Mouse (Mus musculus) hindbrain, embryonic 16.5 days (tissue): Measurements from ENCODE around the gene Kcnt1. TPM values are rescaled to one million over a fixed set of nuclear protein-coding genes. Genes with fewer than 3 reads are reported as not detected.

ENCODE experiments used
- ATAC-seq: fragments of 200-750 bp; cut with Nextera tagmentation; 2 replicates; pipeline ENCODE4 v1.8.0; 2017; ENCODE audit warnings: moderate TSS enrichment, moderate library complexity
- H3K27ac ChIP-seq: fragments of 300-500 bp; sonication (generic); 2 replicates; pipeline ENCODE4 v1.5.1; 2014; ENCODE audit warnings: low read depth, mild to moderate bottlenecking, control low read depth, low read length, moderate library complexity
- H3K27me3 ChIP-seq: fragments of 300-500 bp; sonication (generic); replicated peaks from 2 replicates; pipeline ENCODE4 v1.6.1; 2014; ENCODE audit warnings: low read length; ENCODE audit not compliant: control insufficient read depth, insufficient read depth
- H3K36me3 ChIP-seq: fragments of 300-500 bp; sonication (generic); 2 replicates; pipeline ENCODE4 v1.6.1; 2014; ENCODE audit warnings: mild to moderate bottlenecking, low read length, moderate library complexity, mixed read lengths; ENCODE audit not compliant: control insufficient read depth, insufficient read depth
- H3K4me1 ChIP-seq: fragments of 300-500 bp; sonication (generic); 2 replicates; pipeline ENCODE4 v1.6.1; 2014; ENCODE audit warnings: low read depth, low read length; ENCODE audit not compliant: control insufficient read depth, insufficient read depth
- H3K4me2 ChIP-seq: fragments of 300-500 bp; sonication (generic); 2 replicates; pipeline ENCODE4 v1.6.1; 2014; ENCODE audit warnings: mild to moderate bottlenecking, low read length, control low read depth, moderate library complexity
- H3K4me3 ChIP-seq: fragments of 300-500 bp; sonication (generic); 2 replicates; pipeline ENCODE4 v1.5.1; 2014; ENCODE audit warnings: mild to moderate bottlenecking, low read length, control low read depth, moderate library complexity
- H3K9ac ChIP-seq: fragments of 300-500 bp; sonication (generic); 2 replicates; pipeline ENCODE4 v1.6.1; 2014; ENCODE audit warnings: low read depth, mild to moderate bottlenecking, control low read depth, low read length, moderate library complexity
- H3K9me3 ChIP-seq: fragments of 300-500 bp; sonication (generic); 2 replicates; pipeline ENCODE4 v1.6.1; 2014; ENCODE audit warnings: mild to moderate bottlenecking, low read length, moderate library complexity; ENCODE audit not compliant: control insufficient read depth
- WGBS: fragments of 180-500 bp; shearing (Covaris S2); extraction: QIAGEN DNeasy Blood & Tissue Kit; methylation state at CpG from one replicate; pipeline ENCODE4 v1.1.7; 2014; 5-methylcytosine and 5-hydroxymethylcytosine counted together
- polyA plus RNA-seq: library from polyadenylated mRNA; unstranded; fragments of >200 nt; fragmentation: Nextera tagmentation; extraction: Ambion mirVana; gene quantifications from 2 replicates; pipeline ENCODE4 v1.2.1, GENCODE M21; 2015

Gene Kcnt1
- polyA plus RNA-seq, 1 experiment from 2014 or later = 27.4 TPM

DNA sequence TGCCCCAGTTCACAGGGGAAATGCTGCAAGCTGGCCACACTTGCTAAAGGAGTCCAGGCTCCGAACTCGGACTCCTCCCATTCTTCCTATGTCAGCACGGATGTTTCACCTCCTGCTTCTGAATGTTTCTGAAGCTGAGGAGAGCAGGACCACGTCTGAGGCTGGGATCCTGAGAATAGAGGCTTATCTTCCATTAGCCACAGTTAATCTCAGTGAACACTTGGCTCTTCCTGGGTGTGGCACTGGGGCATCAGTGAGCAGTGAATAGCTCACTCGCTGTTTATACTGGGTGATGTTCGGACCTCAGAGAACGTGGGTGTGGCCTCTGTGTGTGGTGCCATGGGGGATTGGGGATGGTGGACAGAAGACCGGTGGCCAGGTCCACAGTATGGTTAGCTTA is 23.7 kb downstream of the Kcnt1 start:
- no peak for ATAC-seq
- Histone ChIP-seq H3K36me3 (no peaks in the 10 kb centered on the region), H3K27ac (no peak overlapping the region), H3K4me3 (no peak overlapping the region), H3K9me3 (no peaks in the 10 kb centered on the region), H3K27me3 (no peaks in the 10 kb centered on the region), H3K4me2 (no peak overlapping the region), H3K9ac (no peak overlapping the region), H3K4me1 (no peaks in the 10 kb centered on the region)
- 75% methylated on average over 8 of the region's 8 CpGs for WGBS

DNA sequence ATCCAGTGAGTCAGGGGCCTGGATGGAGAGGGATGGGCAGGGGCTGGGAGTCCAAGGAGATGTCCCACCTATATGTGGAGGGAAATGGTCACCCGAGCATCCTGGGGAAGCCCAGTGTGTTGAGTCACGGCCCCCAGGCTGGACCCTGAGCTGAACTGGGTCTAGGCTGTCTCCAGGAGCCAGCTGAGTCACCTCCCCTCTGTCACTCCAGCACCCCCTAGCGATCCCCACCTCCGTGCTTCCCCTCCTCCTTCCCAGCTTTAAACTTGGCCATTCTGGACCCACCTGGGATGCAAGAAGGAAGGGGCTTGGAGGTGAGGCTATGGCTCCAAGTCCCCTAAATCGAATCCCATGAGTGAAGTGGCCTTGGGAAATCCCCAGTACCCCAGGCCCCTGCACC is 24.6 kb downstream of the Kcnt1 start:
- no peak overlapping the region for H3K9ac ChIP-seq
- 61% methylated on average over 5 of the region's 5 CpGs for WGBS
- ATAC-seq = no peak
- H3K4me2 ChIP-seq = no peak overlapping the region
- H3K4me1 ChIP-seq = no peaks in the 10 kb centered on the region
- H3K4me3 ChIP-seq = no peak overlapping the region
- no peaks in the 10 kb centered on the region for H3K27me3 ChIP-seq
- H3K36me3 ChIP-seq = no peaks in the 10 kb centered on the region
- no peaks in the 10 kb centered on the region for H3K9me3 ChIP-seq
- H3K27ac ChIP-seq = no peak overlapping the region

DNA sequence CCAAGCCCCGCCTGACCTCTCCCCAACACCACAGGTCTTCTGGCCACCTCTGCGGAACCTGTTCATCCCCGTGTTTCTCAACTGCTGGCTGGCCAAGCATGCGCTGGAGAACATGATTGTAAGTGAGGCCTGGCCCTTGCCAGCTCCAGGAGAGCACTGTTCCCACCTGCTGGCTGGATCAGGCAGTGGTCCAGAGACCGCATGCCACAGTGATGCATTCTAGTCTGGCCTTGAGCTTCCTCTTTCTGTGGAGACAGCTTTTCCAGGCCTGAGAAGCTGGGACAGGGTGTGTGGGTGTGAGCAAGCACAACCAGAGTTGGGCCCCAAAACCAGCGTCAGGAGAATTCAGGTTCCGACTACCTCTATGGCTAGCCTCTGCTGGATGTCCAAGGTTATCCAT is 28.9 kb downstream of the Kcnt1 start:
- H3K4me3 ChIP-seq = no peak overlapping the region
- 85% methylated on average over 7 of the region's 7 CpGs for WGBS
- no peak overlapping the region for H3K4me2 ChIP-seq
- H3K36me3 ChIP-seq = no peaks in the 10 kb centered on the region
- ATAC-seq = no peak
- H3K27me3 ChIP-seq = no peaks in the 10 kb centered on the region
- H3K9me3 ChIP-seq = no peaks in the 10 kb centered on the region
- no peak overlapping the region for H3K27ac ChIP-seq
- H3K9ac ChIP-seq = no peak overlapping the region
- H3K4me1 ChIP-seq = no peaks in the 10 kb centered on the region

DNA sequence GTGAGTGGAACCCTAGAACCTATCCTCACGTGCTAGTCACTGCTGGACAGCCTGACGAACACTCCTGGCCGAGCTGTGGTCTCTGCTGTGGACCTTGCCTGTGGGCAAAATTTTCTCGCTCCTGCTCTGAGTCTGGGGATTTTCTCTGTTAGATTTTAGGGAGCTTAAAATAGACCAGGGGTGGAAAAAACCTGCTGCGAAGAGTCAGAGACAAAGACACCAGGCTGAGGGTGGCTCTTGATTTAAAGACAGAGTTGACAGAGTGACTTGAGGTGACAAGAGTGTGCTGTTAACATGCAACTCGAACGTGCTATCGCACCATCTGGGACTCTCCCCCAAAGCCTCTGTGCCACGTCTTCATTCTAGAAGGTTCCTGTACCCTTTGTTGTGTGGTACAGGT is 35.4 kb downstream of the Kcnt1 start:
- H3K4me3 ChIP-seq = no peak overlapping the region
- H3K4me1 ChIP-seq = no peaks in the 10 kb centered on the region
- no peak overlapping the region for H3K9ac ChIP-seq

DNA sequence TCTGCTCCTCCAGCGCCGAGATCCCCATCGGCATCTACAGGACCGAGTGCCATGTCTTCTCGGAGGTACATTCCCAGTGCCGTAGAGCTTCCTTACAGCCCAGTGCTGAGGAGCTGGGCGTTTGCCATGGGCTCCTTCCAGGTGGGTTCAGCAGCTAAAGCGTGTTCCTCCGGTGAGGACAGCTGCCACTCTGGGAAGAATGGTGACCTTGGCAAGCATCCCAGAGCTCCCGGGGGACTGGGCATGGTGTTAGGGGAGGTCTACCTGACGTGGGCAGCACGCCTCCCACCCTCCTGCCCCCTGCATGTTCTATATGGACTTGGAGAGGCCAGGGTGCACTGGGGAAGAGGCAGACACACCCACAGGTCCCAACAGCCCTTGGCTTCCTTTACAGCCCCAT is 46.3 kb downstream of the Kcnt1 start:
- no peak overlapping the region for H3K4me3 ChIP-seq
- no peak overlapping the region for H3K9ac ChIP-seq
- no peak overlapping the region for H3K27ac ChIP-seq
- ATAC-seq = no peak
- no peaks in the 10 kb centered on the region for H3K9me3 ChIP-seq
- H3K27me3 ChIP-seq = no peaks in the 10 kb centered on the region
- WGBS = 82% methylated on average over 12 of the region's 12 CpGs
- H3K4me1 ChIP-seq = no peaks in the 10 kb centered on the region
- no peaks in the 10 kb centered on the region for H3K36me3 ChIP-seq
- H3K4me2 ChIP-seq = no peak overlapping the region

More for the DNA sequence above, 35.4 kb downstream of the Kcnt1 start:
- Histone ChIP-seq H3K4me2 (no peak overlapping the region), H3K27me3 (no peaks in the 10 kb centered on the region), H3K27ac (no peak overlapping the region), H3K36me3 (no peaks in the 10 kb centered on the region), H3K9me3 (no peaks in the 10 kb centered on the region)
- ATAC-seq = no peak
- WGBS = 85% methylated on average over 9 of the region's 9 CpGs

DNA sequence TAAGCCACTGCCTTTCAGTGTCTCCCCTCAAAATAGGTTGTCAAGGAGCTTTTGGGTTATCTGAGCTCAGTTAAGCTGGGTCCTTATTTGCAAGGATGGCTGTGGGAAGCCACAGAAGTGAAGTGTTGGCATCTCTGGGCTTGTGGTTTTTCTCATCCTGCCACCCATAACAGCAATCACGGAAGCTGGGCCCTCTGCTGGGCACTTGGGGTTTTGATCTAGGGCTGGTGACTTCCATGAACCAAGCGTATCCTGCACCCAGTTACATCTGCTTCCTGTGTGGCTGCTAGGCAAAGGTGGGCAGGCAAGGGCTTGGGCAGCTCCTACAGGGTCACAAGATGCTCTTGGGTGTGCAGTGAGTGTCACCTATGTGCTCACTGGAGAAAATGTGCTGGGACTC is 49.7 kb downstream of the Kcnt1 start:
- Histone ChIP-seq H3K4me2 (no peak overlapping the region), H3K36me3 (no peaks in the 10 kb centered on the region), H3K27me3 (no peaks in the 10 kb centered on the region), H3K4me1 (no peaks in the 10 kb centered on the region), H3K4me3 (no peak overlapping the region), H3K9ac (no peak overlapping the region), H3K27ac (no peak overlapping the region), H3K9me3 (no peaks in the 10 kb centered on the region)
- 61% methylated on average over 2 of the region's 2 CpGs for WGBS
- ATAC-seq = no peak

DNA sequence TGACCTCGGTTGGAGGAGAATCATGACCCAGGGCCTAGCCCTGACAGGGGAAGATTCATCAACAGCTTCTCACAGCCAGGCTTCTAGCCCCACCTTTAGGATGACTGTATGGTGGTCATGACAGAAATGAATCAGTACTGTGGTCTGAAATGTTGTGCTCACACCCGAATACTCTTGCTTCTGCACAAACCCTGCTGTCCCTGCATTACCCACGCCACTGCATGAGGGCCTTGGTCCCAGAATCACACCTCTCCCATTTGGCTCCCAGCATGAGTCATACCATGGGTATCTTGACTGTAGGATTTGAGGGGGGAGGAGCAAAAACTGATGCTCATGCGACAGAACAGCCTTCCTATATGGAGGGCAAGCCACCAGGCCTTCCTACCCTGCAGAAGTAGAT is 50.7 kb downstream of the Kcnt1 start:
- ATAC-seq = no peak
- Histone ChIP-seq H3K9ac (no peak overlapping the region), H3K4me2 (no peak overlapping the region), H3K4me1 (no peaks in the 10 kb centered on the region), H3K4me3 (no peak overlapping the region), H3K36me3 (no peaks in the 10 kb centered on the region), H3K27me3 (no peaks in the 10 kb centered on the region), H3K27ac (no peak overlapping the region), H3K9me3 (no peaks in the 10 kb centered on the region)
- WGBS = 82% methylated on average over 4 of the region's 4 CpGs

DNA sequence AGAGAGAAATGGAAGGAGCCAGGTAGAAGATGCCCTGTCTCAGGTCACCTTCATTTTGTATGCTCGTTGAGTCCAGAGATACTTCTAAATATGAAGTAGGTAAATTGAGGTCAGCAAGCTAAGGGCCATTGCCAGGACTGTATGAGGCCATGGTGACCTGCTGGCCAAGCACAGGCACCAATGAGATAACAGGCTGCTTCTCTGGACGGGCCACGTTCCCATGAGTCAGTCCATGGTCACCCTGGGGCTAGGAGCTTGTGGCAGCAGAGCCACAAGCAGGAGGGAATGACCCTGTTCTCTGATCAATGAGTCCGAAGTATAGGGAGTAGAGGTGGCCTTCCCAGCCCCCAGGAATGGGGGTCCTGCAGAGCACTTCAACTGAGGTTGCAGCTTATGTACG is 51.3 kb downstream of the Kcnt1 start:
- H3K9ac ChIP-seq = no peak overlapping the region
- ATAC-seq = no peak
- no peaks in the 10 kb centered on the region for H3K9me3 ChIP-seq
- no peak overlapping the region for H3K4me2 ChIP-seq
- H3K36me3 ChIP-seq = no peaks in the 10 kb centered on the region
- no peak overlapping the region for H3K27ac ChIP-seq
- no peaks in the 10 kb centered on the region for H3K4me1 ChIP-seq
- H3K27me3 ChIP-seq = no peaks in the 10 kb centered on the region
- no peak overlapping the region for H3K4me3 ChIP-seq
- WGBS = 86% methylated on average over 5 of the region's 5 CpGs

DNA sequence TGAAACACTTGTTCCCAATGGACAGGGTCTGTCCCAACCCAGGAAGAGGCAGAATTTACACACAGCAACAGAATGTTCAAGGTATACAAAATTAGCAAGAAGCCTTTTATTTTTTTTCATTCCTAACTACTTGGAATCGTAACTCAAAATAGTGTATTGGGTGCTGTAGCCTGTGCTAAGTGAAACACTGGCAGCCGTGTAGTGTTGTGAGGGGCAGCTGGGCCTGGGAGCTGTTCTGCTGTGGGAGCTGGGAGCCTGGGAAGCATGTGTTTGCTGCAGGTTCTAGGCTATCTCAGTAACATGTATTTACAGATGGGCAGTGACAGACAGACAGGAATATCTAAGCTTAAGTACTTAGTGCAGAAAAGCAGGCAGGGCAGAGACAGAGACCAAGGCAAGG is 54.9 kb downstream of the Kcnt1 start:
- no peak for ATAC-seq
- no peak overlapping the region for H3K4me3 ChIP-seq
- no peaks in the 10 kb centered on the region for H3K9me3 ChIP-seq
- 87% methylated on average over 2 of the region's 2 CpGs for WGBS
- no peaks in the 10 kb centered on the region for H3K36me3 ChIP-seq
- H3K4me1 ChIP-seq = peaks cover 3% of the 10 kb centered on the region; the same call in 1 of the 2 replicates
- H3K9ac ChIP-seq = no peak overlapping the region
- H3K27me3 ChIP-seq = no peaks in the 10 kb centered on the region
- H3K27ac ChIP-seq = no peak overlapping the region
- H3K4me2 ChIP-seq = no peak overlapping the region

DNA sequence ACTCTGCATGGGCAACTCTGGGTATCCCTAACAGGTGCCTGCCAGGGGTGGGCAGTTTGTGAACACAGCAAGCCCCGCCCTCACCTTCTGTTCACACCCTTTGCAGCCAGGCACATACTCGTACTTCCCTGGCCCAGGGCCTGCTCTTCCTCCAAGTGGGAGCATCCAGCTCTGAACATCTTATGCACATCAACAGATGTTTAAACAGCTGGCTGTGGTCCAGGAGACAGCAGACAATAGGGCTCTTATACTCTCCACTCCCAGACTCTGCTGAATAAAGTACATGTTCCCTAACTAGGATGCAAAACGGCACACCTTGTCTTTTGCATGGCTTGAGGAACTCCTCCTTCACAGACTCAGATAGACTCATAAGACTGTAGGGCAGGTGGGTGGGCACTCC is 56.4 kb downstream of the Kcnt1 start:
- Histone ChIP-seq H3K27ac (no peak overlapping the region), H3K27me3 (no peaks in the 10 kb centered on the region), H3K9ac (no peak overlapping the region), H3K4me1 (peaks cover 3% of the 10 kb centered on the region; the same call in 1 of the 2 replicates), H3K4me2 (no peak overlapping the region), H3K9me3 (no peaks in the 10 kb centered on the region), H3K4me3 (no peak overlapping the region), H3K36me3 (no peaks in the 10 kb centered on the region)
- WGBS = 64% methylated on average over 3 of the region's 3 CpGs
- ATAC-seq = no peak; the same call in 1 of the 2 replicates
